Mouse (Mus musculus) heart, postnatal 4 days (tissue): ENCODE results near the gene Tbk1. TPM values are rescaled to one million over a fixed set of nuclear protein-coding genes. Genes with fewer than 3 reads are reported as not detected.
A peak's percentile ranks its signal among the peaks of the same experiment; 100 is the strongest.

ENCODE experiments used
- DNase-seq: peaks from one replicate; pipeline ENCODE4 v3.0.0; 2021
- total RNA-seq, 2 experiments: library from RNA; stranded (reverse); gene quantifications; 2 replicates each; pipeline ENCODE4 v1.2.3; 2021

Tbk1 gene
- total RNA-seq, 2 experiments from 2014 or later, result 18.7 to 26.8 TPM

DNA sequence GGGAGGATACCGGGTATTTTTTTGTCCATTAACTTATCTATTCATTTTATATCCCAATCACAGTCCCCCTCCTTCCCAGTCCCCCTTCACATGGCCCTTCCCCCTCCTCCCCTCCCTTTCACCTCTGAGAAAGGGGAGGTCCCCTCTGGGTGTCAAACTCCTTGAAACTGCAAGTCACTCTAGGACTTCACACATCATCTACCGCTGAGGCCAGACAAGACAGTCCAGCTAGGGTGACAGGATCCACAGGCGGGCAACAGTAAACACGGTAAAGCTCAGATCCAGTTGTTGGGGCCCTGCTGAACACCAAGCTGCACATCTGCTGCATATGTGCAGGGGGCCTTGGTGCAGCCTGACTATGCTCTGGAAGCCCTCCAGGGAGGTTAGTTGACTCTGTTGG is 51.6 kb downstream of the Tbk1 start:
- DNase-seq, result no peak

DNA sequence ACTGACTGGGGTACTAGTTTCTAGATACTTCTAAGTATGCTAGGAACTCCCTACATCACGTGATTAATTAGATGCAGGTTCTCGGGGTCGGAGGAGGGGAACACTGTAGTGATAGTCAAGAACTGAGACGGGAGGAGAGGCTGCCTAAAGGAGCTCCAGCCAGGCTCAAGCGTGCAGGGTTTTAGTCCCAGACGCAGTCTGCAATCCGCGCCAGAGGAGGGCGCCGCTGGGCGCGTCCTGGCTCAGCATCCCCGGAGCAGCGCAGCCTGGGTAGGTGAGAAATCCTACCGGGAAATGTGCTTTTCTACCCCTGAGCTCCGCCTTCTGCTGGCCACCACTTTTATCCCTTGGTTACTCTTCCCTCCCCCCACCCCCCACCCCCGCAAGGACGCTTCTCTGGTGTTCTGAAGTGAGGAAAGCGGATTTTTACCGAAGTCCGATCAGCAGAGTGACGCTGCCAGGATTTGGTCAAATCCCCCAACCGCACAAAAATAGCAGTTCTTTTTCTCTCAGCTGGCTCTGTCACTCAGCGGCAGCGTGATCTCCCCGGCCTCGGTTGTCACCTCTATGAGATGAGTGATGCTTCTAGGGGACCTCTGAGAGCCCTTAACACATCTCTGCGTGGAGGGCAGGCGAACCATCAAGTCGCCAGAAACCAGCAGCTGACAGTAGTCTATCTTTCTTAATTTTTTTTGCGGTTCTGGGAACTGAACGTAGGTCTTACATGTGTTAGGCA is 53.3 kb downstream of the Tbk1 start:
- DNase-seq, result peak; percentile 66

DNA sequence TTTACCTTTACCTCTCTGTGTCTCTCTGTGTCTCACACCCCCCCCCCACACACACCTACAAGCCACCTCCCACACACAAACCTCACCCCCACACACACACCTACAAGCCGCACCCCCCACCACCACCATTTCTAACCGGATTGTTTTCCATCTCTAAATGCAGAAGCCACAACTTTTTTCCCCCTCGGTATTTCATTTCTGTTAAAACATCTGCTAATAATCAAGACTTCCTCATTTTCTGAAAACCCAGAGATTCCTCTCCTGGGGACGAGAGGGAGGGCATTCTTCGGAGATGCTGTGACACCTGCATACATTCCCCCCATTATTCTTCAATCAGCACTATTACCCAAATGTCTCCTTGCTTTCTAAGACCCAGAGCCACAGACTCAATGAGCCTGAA is 55.0 kb downstream of the Tbk1 start:
- DNase-seq, result no peak

DNA sequence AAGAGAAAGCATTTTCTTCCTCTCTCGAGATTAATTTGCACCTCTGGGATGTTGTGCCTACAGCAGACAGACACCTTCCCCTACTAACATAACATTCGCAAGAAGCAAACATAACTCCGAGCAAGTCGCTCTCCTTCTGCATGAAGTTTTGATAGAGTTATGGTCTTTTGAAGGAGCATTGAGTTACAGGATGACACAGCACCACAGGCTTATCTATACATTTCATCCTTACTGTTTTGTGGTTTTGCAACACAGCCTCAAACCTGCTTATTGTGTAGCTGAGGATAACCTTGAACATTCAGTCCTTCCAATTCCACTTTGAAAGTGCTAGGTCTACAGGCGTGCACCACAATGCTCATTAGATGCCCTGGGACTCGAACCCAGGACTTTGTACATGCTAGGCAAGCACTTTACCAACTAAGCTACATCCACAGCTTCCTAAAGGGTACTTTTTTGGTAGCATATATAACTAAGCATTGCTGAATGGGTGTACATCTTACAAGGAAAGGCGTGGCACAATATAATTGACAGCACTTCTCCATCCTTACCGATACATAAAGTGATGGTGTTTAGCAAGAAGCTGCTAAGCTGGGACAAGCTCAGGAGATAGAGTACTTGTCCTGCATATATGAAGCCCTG is 56.1 kb downstream of the Tbk1 start:
- DNase-seq, result no peak

DNA sequence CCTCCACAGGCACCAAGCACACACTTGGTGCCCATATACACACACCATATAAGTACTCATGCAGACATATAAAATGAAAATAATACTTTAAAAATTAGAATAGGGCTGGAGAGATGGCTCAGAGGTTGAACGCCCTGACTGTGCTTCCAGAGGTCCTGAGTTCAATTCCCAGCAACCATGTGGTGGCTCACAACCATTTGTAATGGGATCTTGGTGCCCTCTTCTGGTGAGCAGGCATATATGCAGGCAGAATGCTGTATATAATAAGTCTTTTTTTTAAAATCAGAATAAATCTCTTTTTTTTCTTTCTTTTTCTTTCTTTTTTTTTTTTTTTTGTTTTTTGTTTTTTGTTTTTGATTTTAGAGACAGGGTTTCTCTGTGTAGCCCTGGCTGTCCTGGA is 57.3 kb downstream of the Tbk1 start:
- DNase-seq, result no peak

DNA sequence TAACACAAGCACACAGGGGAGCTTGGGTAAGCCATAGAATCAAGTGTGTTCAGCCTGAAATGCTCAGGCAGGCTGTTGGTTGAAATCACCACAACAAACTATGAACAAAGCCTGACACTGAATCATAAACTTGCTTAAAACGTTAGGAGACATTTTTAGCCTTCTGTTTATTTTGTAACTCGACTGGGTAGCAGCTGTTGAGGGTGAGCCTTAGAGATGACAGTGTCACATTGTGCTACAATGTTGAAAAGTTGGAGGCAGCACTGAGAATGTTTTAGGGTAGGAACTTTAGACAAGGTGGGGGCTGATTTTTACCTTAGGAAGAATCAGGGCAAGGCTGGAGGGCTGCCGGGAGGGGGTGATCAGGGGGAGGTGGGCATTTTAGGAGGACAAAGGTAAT is 58.1 kb downstream of the Tbk1 start:
- DNase-seq, result no peak

DNA sequence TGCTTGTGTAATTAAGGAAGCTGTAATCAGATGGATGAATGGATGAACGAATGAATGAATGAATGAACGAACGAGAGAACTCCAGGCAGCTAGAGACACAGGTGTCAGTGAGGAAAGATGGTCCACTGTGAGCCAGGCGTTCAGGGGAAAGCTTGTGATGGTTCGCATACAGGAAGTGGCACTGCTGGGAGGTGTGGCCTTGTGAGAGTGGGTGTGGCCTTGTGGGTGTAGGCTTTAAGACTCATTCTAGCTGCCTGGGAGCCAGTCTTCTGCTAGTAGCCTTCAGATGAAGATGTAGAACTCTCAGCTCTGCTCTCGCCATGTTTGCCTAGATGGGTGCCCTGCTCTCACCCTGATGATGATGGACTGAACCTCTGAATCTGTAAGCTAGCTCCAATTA is 59.5 kb downstream of the Tbk1 start:
- no peak for DNase-seq

DNA sequence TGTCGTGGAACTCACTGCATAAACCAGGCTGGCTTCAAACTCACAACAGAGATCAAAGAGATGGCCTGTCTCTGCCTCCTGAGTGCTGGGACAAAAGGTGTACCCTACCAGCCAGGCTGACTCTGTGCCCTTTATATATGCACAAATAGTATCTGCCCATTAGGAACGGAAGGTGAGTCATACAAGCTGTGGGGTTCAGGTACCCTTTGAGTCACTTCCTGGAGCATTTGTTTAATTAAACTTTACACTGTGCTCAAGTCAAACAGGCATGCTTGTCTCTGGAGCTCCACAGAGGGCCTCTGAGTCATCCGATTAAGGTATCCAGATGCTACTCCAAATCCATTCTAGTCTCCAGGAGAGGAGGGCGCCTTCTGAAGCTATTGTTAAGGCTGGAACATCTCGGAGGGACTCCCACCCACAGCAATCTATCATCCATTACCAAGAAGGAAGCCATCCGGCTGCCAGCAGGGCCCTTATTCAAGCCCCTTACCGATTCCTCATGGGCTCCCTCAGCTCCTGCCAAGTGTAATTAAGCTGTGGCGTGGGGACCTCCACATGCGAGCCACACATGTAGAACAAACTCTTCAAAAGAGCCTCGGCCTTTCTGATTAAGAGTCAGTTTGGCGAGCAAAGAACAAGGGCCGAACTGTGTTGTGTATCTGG is 65.5 kb downstream of the Tbk1 start:
- no peak for DNase-seq

DNA sequence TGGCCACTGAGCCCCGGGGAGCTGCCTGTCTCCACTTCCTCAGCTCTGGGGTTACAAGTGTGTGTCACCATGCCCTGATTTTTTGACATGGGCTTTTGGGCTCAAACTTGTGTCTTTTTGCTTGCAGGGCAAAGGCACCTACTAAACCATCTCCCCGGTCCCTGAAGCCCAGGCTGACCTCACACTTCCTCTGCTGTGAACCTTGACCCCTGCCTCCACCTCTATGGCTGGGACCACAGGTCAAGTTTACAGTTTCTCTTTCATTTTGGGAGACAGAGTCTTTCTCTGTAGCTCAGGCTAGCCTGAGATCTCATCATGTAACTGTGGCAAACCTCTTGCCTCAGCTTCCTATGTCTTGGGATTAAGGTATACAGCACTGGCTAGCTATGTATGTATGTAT is 66.9 kb downstream of the Tbk1 start:
- DNase-seq, result no peak

DNA sequence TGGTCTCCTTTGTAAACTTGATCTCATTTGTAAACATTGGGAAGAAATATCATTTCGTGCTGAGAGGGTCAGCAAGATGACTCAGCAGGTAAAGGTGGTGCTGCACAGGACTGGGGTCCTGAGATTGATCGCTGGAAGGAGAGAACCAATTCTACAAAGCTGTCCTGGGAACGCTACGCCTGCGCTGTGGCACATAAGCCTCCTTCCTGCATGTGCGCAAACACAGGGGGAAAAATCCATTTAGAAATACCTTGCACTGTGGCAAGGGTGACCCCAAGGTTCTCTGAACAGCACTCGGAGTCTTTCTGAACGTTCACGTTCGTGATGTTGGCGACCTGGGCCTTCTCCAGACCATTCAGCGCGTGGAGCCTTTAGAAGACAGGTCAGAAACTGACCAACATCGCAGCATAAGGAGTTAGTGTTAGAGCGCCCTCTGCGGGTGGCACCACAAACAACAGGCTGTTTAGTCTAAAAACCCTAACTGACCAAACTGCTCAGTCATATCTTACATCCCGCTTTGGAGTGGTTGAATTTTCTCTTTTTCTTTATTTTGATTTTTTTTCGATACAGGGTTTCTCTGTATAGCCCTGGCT is 70.5 kb downstream of the Tbk1 start:
- peak; percentile 93 for DNase-seq

DNA sequence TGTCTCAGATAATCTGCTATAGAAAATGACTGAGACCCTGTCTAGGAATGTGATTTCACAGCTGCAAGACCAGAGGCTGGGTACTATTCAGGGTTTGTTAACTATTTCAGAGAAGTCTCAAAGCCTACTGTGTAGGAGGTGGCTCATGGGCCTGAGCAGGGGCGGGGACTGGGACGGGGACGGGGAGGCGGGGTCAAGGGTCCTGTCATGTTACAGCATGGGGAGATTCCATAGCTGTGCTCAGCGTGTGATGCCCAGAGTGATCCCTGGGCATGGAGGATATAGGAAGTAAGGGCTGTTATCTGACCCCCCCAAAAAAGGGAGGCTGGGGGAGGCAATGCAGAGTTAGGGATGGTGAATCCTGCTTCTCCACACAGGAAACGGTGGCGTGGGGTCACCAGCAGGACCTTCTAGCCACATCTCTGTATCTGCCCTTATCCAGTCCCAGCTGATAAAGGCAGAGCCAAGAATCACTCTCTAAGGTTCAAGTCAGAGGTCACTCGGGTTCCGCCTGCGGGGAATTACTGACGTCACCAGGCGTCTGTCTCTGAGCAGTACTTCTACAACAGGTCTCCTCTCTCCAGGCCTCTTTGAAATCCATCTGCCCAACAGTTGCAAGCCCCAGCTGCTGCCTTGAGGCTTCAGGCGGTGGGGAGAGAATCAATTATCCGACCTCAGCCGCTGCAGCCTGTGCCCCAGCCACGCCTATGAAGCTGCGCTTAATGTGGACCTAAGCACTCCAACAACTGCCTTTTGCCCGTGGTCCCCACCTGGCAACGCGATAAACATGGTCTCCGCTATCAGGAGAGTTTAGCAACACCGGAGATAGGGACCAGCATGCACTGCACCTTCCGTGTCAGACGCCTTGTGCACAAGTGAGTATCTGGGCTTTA is 76.6 kb downstream of the Tbk1 start:
- DNase-seq, result no peak

DNA sequence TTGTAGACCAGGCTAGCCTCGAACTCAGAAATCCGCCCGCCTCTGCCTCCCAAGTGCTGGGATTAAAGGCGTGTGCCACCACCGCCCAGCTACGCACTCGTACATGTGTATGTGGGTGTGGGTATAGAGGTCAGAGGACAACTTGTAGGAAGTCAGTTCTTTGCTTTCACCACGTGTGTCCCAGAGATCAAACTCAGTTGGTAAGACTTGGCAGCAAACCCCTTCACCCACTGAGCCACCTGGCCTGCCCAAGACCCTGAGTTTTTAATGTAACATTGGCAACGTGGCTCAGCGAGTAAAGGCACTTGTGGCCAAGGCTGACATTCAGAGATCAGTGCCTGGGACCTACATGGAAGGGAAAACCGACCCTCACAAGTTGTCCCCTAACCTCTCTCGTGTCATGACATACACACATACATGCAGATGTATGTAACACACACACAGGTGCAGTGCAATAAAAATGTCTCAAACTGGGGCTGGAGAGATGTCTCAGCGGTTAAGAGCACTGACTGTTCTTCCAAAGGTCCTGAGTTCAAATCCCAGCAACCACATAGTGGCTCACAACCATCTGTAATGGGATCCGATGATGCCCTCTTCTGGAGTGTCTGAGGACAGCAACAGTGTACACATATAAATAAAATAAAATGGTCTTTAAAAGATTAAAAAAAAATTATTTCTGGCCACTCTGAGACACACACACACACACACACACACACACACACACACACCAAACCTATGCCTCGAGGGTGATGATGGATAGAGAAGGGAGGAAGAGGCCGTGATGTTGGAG is 78.6 kb downstream of the Tbk1 start:
- DNase-seq, result no peak

DNA sequence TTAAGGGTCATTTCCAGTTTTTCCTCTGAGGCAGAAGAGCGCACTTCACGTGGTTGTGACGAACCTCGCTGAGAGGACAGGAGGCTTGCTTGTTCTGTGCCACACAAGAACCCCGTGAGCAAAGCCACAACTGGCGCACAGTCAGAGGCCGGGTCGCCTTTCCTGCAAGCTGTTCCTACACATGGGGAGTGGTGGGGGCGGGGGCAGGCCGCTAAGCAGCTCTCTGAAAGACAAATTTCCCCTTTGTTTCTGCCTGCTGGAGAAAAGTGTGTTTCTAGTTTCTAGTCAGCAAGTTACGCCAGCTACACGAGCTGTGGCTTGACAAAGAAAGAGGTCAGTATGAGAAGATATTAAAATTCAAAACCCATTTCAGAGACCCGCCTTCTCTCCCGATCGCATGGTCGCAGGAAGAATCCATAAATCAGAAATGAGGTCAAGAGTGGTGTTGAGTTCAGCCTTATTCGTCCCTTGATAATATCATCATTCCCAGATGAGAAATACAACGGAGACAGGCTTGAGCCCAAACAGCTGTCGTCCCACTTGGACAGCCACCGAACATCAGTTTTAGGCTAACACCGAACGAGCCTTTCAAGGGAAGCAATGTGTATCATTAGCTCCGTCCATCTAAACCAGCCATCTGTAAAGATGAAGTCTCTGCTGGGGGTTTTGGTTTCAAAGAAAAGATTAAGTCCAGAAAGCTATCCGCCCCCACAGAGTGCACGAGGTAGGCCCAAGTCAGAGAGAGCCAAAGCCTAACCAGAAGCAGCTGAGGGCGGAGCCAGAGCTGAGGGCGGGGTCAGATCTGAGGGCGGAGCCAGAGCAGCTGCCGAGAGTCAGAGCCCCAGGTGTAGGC is 79.6 kb downstream of the Tbk1 start:
- peak; percentile 68 for DNase-seq

DNA sequence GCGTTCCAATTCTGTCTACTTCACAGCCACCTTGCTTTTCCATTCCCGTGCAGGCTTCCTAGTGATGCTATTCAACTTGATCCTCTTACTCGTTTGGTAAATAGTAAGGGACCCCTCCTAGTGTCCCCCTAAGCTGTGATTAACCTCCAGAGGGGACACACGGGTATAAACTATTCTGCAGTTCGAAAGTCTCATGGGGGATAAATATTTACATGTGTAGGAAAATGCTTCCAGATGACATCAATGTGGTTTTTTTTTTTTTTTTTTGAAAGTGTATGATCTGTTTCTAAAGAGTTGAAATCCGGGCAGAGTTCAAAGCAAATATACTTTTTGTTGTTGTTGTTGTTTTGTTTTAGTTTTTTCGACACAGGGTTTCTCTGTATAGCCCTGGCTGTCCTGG is 80.7 kb downstream of the Tbk1 start:
- DNase-seq, result no peak

DNA sequence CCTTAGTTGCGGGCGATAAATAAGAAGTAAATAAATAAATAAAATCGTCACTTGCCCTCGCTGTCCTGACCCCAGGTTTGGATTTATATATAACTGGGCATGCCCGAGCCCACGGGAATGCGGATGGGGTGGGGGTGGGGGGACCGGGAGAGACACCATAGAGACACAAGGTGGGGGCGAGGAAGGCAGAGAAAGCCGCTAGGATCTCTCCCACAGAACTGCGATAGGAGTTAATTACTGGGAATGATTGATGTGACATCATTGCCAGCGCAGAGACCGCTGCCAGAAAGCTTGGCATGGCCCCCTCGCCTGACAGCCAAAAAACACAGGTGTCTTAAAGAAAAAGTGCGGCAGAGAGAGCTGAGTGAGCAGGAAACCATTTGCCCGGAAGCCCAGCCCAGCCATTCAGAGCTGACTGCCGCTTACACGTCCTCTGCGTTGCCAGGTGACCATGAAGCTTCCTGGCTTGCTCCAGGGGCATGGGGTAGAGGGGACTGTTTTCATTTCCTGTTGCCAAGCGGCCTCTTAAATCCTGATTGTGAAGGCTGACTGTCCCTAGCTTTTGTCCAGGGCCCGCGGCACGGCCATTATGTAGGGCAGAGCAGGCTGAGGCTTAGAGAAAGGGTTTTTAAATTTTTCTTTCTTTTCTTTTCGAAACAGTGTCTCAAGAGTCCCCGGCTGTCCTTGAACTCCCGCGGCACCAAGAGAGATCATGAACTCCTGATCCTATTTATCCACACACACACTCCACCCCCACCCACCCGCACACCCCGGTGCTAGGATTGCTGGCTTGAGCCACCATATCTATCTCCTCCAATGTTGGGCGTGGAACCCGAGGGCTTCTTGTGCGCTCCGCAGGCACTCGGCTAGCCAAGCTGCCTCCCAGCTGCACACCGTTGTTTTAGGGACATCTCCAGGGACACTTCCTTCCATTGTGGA is 81.3 kb downstream of the Tbk1 start:
- peak; percentile 80 for DNase-seq

DNA sequence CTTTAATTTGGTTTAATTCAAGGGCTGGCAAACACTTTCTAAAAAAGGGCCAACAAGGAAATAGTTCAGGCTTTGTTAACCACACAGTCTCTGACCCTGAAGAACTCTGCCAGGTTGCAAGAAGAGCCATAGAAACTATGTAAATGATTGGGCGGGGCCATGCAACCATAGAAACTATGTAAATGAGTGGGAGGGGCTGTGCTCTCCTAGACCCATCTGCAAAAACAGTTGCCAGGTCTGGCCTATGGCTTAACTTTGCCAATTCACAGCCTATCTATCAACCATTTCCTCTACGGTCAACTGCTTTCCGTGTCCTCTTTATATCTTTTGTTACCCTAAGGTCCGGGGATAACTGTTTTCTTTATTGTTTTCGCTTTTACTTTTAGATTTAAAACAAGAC is 85.4 kb downstream of the Tbk1 start:
- DNase-seq, result no peak

DNA sequence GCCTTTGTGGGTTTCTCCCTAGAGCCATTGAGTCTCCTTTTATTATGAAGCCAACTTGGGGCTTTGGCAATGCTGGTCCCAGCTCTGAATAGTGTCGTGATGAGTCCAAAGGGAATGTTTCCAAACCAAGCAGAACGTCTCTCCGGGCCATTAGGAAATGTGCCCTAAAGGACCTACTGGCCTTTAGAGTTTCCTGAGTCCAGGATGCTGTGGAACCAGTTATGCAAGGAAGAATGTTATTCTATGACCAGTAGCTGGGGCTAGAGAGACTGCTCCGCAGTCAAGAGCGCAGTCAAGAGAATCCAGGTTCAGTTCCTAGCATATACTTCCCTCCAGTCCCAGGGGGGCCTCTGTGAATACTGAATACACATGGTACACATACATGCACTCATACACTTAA is 86.6 kb downstream of the Tbk1 start:
- DNase-seq, result no peak

DNA sequence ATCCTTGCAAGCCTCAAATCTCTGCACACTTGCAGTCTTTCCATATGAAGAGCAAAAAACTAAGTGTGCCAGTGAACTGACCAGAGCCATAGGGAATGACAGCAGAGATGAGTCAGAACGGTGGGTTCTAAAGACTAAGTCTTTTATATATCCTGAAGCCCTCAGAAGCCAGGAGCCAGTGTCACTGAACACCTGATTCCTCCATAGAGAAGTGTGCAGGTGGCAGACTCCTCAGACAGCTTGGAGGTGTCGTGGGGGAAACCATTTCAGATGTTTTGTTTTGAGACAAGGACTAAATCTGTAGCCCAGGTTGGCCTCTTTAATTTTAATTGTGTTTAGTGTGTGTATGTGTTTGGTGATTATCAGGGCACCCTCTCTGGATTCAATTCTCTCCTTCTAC is 87.5 kb downstream of the Tbk1 start:
- no peak for DNase-seq

DNA sequence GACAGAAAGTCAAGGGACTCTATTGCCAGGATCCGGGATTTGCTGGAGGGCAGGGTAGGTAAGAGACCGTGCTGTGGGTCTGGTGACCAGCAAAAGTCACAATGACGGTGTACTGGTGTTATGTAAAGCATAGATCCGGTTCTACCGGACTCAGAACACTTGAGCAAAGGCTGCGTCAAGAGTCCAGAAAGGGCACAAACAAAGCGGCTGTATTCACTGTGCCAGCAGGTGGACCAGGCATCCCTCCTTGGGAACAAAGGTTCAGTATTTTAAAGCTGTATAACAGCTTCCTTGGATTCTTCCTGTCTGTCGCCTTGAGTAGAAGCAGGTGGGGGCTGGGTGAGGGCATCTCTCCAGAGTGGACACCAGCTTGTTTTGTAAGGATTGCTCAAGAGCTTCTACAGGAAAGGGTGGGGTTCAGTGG is 88.1 kb downstream of the Tbk1 start:
- peak; percentile 43 for DNase-seq
